20 mouse cellular contexts compared by ENCODE assay signal in the genomic region with DNA sequence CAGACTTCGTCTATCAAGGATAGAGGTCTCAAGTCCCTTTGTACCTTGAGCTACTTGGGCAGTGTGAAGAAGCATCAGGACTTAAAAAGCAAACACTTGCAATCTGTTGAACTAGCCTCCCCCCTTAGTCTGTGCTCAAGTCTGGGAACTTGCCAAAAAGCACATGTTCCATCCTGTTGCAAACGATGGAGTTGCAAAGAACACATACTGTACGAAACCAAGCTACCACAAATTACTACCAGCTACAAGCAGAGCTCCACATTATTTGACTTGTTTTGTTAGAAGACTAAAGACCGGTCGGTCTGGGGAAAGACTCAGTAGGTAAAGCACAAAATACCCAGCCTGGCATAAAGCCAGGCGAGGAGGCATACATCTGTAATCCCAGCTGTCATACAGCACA.
"Had no signal": no experiment of that assay in that cellular context is flagged by ENCODE, and none has a peak within 500 bp of the region (broad histone marks: within the 10 kb centered on the region; RNA-seq: fewer than 3 reads in every experiment).

No protein-coding gene starts in this region.

- H3K4me2 ChIP-seq: limb, embryonic 13.5 days; liver, embryonic 13.5 days; midbrain, embryonic 13.5 days; neural tube, embryonic 13.5 days had no signal

- H3K4me3 ChIP-seq: limb, embryonic 13.5 days; liver, embryonic 13.5 days; megakaryocyte, embryonic 14.5 days; midbrain, embryonic 10.5 days; midbrain, embryonic 13.5 days; myocyte; neural tube, embryonic 13.5 days had no signal

- H3K36me3 ChIP-seq: limb, embryonic 13.5 days; liver, embryonic 13.5 days; midbrain, embryonic 10.5 days; midbrain, embryonic 13.5 days; neural tube, embryonic 13.5 days had no signal

- H3K9ac ChIP-seq: limb, embryonic 13.5 days; liver, embryonic 13.5 days; midbrain, embryonic 13.5 days; neural tube, embryonic 13.5 days had no signal

- H3K27ac ChIP-seq: limb, embryonic 13.5 days; liver, embryonic 13.5 days; midbrain, embryonic 10.5 days; midbrain, embryonic 13.5 days; neural tube, embryonic 13.5 days had no signal

- H3K27me3 ChIP-seq: limb, embryonic 13.5 days; liver, embryonic 13.5 days; midbrain, embryonic 13.5 days; neural tube, embryonic 13.5 days had no signal

- H3K9me3 ChIP-seq: limb, embryonic 13.5 days; liver, embryonic 13.5 days; megakaryocyte, embryonic 14.5 days; midbrain, embryonic 10.5 days; midbrain, embryonic 13.5 days; neural tube, embryonic 13.5 days had no signal

- DNase-seq: kidney, adult 11 months; kidney, adult 9 months; kidney, postnatal 14 days; kidney, postnatal 4 days; left cerebral cortex, postnatal 4 days; liver, embryonic 13.5 days; lung, adult 2 months; lung, postnatal 36 days; retina, postnatal 1 day; right cerebral cortex, postnatal 25 days; spleen, adult 18-20 months; thymus, postnatal 25 days had no signal

- ATAC-seq: lung, postnatal 0 days; midbrain, embryonic 13.5 days; midbrain, embryonic 16.5 days had no signal
